Mouse (Mus musculus): ENCODE measurements around the gene Plxdc2.

Plxdc2 gene

GRCm38 (mm10) chr2:16356106-16356818 lies at the start of gene Plxdc2:
Plxdc2 (plus strand) TSS chr2:16356304.
- no peaks in the 10 kb centered on the region for H3K36me3 ChIP-seq (ENCODE audit: control insufficient read depth, insufficient read depth, low read length, poor library complexity, severe bottlenecking)
- DNase-seq (ENCODE audit: low read depth, low spot score), result no peak
- no peaks in the 10 kb centered on the region for H3K27me3 ChIP-seq (ENCODE audit: control insufficient read depth, insufficient read depth, low read length, poor library complexity, severe bottlenecking)

DNA sequence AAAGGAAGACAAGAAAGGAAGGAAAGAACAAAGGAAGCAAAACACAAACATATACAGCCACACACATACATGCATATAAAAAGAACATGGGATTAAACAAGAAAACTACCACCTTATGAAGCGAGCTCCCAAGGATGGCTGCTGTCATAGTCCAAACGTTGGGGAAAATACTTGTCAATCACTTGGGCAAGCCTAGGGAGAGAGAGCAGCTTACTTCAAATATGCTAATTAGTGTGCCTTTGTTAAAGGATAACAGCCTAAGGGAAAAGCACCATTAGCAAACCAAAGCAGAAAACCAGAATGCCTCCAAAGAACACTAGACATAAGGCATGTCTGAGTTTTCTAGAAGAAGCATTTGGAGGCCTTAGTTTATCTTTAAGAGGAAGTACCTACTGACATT lies 45.7 kb upstream of the Plxdc2 start:
- DNase-seq (ENCODE audit: low read depth, low spot score), result no peak
- H3K27me3 ChIP-seq (ENCODE audit: control insufficient read depth, insufficient read depth, low read length, poor library complexity, severe bottlenecking), result no peaks in the 10 kb centered on the region
- H3K36me3 ChIP-seq (ENCODE audit: control insufficient read depth, insufficient read depth, low read length, poor library complexity, severe bottlenecking), result no peaks in the 10 kb centered on the region

- no peaks in the 10 kb centered on the region for H3K27me3 ChIP-seq (ENCODE audit: control insufficient read depth, insufficient read depth, low read length, poor library complexity, severe bottlenecking)
- no peak for DNase-seq (ENCODE audit: low read depth, low spot score)
- no peaks in the 10 kb centered on the region for H3K36me3 ChIP-seq (ENCODE audit: control insufficient read depth, insufficient read depth, low read length, poor library complexity, severe bottlenecking)
Measured at GRCm38 (mm10) chr2:16312400-16313070, 43.6 kb upstream of the Plxdc2 start.

DNA sequence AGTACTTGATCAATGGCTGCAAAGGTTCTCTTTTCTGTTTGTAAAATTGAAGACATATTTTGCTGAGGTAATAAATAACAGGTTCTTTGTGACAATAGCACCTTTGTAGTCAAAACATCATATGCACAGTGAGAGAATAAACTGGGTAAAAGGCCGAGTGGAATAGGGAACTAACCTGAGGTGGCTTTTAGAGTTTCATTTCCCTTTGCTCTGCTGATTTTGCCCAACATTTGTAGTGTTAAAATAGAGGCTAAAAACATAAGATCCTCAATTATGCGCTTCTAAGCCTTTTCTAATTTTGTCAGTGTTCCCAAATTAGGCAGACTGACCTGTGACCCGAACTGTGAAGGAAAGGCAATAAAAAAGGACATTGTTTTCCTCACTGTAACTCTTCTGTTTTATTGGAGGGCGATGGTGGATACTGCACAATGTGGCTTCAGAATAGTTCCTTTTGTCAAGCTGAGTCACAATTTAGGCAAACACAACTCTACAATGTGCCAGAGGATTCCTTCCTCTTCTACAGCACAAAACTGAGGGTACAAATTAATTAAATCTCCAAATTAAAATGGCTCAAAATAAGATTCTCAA lies 20.8 kb upstream of the Plxdc2 start:
- no peak for DNase-seq (ENCODE audit: low read depth, low spot score)
- Histone ChIP-seq H3K27me3 (ENCODE audit: control insufficient read depth, insufficient read depth, low read length, poor library complexity, severe bottlenecking) (no peaks in the 10 kb centered on the region), H3K36me3 (ENCODE audit: control insufficient read depth, insufficient read depth, low read length, poor library complexity, severe bottlenecking) (no peaks in the 10 kb centered on the region)

DNA sequence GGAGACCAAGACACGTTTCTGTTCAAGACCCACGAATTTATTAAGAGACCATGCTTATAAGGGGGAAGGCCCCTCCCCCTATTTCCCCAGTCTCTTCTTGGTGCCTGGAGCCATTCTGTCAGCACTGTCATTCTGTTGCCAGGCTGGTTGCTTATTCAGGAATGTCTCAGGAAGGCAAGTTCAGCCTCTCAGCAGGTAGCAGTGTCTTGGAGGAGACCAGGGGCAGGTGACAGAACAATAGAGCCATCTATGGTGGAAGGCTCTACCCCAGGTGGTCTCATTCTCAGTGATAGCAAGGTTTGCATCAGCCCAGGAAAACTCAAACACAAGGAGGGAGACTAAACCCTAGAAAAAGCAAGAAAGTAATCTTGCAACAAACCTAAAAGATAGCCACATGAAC lies 11.5 kb upstream of the Plxdc2 start:
- no peaks in the 10 kb centered on the region for H3K27me3 ChIP-seq (ENCODE audit: control insufficient read depth, insufficient read depth, low read length, poor library complexity, severe bottlenecking)

GRCm38 (mm10) chr2:16351106-16351505 lies 5.0 kb upstream of the Plxdc2 start:
- H3K27me3 ChIP-seq (ENCODE audit: control insufficient read depth, insufficient read depth, low read length, poor library complexity, severe bottlenecking), result no peaks in the 10 kb centered on the region
- no peaks in the 10 kb centered on the region for H3K36me3 ChIP-seq (ENCODE audit: control insufficient read depth, insufficient read depth, low read length, poor library complexity, severe bottlenecking)
- DNase-seq (ENCODE audit: low read depth, low spot score), result no peak

More for the DNA sequence above, 11.5 kb upstream of the Plxdc2 start:
- H3K36me3 ChIP-seq (ENCODE audit: control insufficient read depth, insufficient read depth, low read length, poor library complexity, severe bottlenecking), result no peaks in the 10 kb centered on the region
- DNase-seq (ENCODE audit: low read depth, low spot score), result no peak

DNA sequence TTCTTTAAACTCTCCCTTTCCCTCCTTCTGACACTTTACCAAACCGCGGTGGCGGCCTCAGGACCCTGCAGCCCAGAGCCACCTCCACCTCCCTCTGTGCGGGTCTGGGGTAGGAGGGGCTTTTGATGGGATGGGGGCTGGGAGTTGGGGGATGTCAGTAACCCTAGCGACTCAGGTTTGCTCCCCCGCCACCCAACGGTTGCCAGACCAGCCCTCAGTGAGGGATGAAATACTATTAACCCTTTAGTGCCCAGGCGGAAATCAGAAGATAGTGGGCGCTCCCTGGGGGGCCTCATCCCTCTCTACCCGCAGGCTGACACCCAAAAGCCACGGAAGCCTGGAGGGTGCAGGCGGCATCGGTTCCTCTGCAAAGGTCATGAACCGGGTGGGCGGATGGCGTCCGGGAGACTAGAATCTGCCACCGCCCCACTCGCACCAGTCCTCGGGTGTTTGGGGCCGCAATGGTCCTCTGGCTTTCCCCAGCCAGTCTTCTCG lies 446 bp upstream of the Plxdc2 start:
- DNase-seq (ENCODE audit: low read depth, low spot score), result no peak
- H3K27me3 ChIP-seq (ENCODE audit: control insufficient read depth, insufficient read depth, low read length, poor library complexity, severe bottlenecking), result no peaks in the 10 kb centered on the region
- H3K36me3 ChIP-seq (ENCODE audit: control insufficient read depth, insufficient read depth, low read length, poor library complexity, severe bottlenecking), result no peaks in the 10 kb centered on the region

DNA sequence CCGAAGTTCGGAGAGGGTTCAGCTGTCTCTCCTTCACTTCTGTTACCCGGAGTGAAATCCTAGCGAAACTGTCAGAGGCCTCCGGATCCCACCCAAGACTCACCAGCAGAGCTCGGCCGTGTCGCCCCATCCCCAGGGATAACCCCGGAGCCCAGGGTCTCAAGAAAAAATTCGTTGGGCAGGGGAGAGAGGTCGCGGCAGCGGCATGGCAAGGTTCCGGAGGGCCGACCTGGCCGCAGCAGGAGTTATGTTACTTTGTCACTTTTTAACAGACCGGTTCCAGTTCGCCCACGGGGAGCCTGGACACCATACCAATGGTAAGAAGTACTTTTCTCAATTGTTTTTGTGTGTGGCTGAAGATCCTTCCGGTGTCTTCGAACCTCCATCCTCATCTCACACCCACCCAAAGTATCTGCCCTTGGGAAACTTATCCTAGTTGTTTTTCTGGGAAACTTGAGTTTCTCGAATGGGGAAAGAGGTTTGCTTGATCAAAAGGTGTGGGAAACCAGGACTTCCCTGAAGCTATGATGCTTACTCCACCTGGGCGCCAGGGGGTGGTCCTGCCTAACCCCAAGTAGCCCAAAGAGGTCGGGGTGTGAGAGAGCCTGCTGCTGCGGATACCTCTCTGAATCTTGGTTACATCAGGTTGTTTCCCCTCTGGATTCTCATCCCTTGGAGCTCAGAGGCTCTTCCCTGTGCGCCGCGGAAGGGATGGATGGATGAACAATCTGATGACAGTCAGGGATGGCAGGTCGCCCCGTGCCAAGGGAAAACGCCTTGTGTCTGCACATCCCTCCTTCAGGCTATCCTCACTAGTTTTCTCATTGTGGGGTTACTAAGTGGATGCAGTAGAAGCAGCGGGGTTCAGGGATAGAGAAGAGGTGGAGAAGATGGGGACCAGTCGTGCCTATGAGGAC lies 1.1 kb downstream of the Plxdc2 start:
- H3K27me3 ChIP-seq (ENCODE audit: control insufficient read depth, insufficient read depth, low read length, poor library complexity, severe bottlenecking), result no peaks in the 10 kb centered on the region
- no peak for DNase-seq (ENCODE audit: low read depth, low spot score)
- H3K36me3 ChIP-seq (ENCODE audit: control insufficient read depth, insufficient read depth, low read length, poor library complexity, severe bottlenecking), result no peaks in the 10 kb centered on the region

GRCm38 (mm10) chr2:16357946-16358345 lies 1.8 kb downstream of the Plxdc2 start:
- Histone ChIP-seq H3K36me3 (ENCODE audit: control insufficient read depth, insufficient read depth, low read length, poor library complexity, severe bottlenecking) (no peaks in the 10 kb centered on the region), H3K27me3 (ENCODE audit: control insufficient read depth, insufficient read depth, low read length, poor library complexity, severe bottlenecking) (no peaks in the 10 kb centered on the region)
- no peak for DNase-seq (ENCODE audit: low read depth, low spot score)

- H3K36me3 ChIP-seq (ENCODE audit: control insufficient read depth, insufficient read depth, low read length, poor library complexity, severe bottlenecking), result no peaks in the 10 kb centered on the region
- DNase-seq (ENCODE audit: low read depth, low spot score), result no peak
- no peaks in the 10 kb centered on the region for H3K27me3 ChIP-seq (ENCODE audit: control insufficient read depth, insufficient read depth, low read length, poor library complexity, severe bottlenecking)
Measured at GRCm38 (mm10) chr2:16359341-16359928, 3.3 kb downstream of the Plxdc2 start.

GRCm38 (mm10) chr2:16364749-16365148 lies 8.6 kb downstream of the Plxdc2 start:
- H3K27me3 ChIP-seq (ENCODE audit: control insufficient read depth, insufficient read depth, low read length, poor library complexity, severe bottlenecking), result no peaks in the 10 kb centered on the region
- no peak for DNase-seq (ENCODE audit: low read depth, low spot score)
- H3K36me3 ChIP-seq (ENCODE audit: control insufficient read depth, insufficient read depth, low read length, poor library complexity, severe bottlenecking), result no peaks in the 10 kb centered on the region

DNA sequence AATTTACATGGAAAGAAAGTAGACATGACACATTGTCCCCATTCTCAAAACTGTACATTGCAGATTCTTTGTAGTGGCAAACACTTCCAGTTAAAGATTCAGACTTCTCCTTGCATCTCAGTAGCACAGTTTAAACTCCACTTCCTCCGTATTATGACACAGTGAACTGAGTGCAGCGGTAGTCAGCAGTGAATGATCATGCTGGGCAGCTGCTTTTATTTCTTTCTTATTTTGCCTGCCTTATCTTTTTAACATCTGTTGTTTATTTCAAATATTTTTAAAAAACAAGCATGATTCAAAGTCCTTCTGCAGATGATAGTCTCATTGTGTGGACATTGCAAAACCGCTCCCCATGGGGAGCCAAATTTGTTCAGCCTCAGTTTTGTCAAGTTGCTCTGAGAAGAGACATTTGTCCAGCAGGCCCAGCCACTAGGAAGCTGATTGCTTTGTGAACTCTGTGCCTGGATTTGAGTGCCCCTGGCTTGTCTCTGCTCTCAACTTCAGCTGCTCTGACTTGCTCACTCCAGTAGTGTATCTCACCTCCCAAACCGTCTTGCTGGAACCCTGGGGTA lies 9.8 kb downstream of the Plxdc2 start:
- H3K27me3 ChIP-seq (ENCODE audit: control insufficient read depth, insufficient read depth, low read length, poor library complexity, severe bottlenecking), result no peaks in the 10 kb centered on the region
- H3K36me3 ChIP-seq (ENCODE audit: control insufficient read depth, insufficient read depth, low read length, poor library complexity, severe bottlenecking), result no peaks in the 10 kb centered on the region
- no peak for DNase-seq (ENCODE audit: low read depth, low spot score)

DNA sequence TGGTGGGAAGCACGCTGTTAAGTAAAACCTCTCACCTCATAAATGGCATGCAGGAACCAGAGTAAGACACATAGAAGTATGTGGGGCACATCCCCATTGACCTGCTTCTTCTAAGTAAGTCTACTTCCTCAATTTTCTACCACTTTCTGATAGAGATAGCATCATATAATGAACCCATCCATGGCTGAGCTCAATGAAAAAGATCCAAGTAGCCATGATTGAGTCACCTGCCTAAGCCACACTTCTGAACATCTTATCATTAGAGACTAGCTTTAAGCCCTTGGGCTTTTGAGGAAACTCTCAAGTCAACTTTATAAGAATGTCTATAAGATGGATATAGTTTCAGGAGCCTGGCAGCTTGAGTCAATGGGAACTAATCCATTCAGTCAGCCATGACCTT lies 14.3 kb downstream of the Plxdc2 start:
- no peaks in the 10 kb centered on the region for H3K27me3 ChIP-seq (ENCODE audit: control insufficient read depth, insufficient read depth, low read length, poor library complexity, severe bottlenecking)
- no peaks in the 10 kb centered on the region for H3K36me3 ChIP-seq (ENCODE audit: control insufficient read depth, insufficient read depth, low read length, poor library complexity, severe bottlenecking)
- no peak for DNase-seq (ENCODE audit: low read depth, low spot score)

GRCm38 (mm10) chr2:16374288-16374687 lies 18.2 kb downstream of the Plxdc2 start:
- DNase-seq (ENCODE audit: low read depth, low spot score), result no peak
- no peaks in the 10 kb centered on the region for H3K27me3 ChIP-seq (ENCODE audit: control insufficient read depth, insufficient read depth, low read length, poor library complexity, severe bottlenecking)

More at GRCm38 (mm10) chr2:16374288-16374687, 18.2 kb downstream of the Plxdc2 start:
- H3K36me3 ChIP-seq (ENCODE audit: control insufficient read depth, insufficient read depth, low read length, poor library complexity, severe bottlenecking), result no peaks in the 10 kb centered on the region
